Mouse (Mus musculus): ENCODE data around the gene Chd8. TPM values are rescaled to one million over a fixed set of nuclear protein-coding genes. Genes with fewer than 3 reads are reported as not detected.

Chd8 gene
- polyA plus RNA-seq, 1 experiment from 2014 or later, result 56.5 TPM

- Histone ChIP-seq H3K27me3 (no peaks in the 10 kb centered on the region), H3K36me3 (no peaks in the 10 kb centered on the region), H3K27ac (peak overlapping the region; percentile 95), H3K9ac (peak overlapping the region; percentile 88), H3K4me3 (peak overlapping the region; percentile 92), H3K9me3 (no peaks in the 10 kb centered on the region), H3K4me1 (peaks cover 6% of the 10 kb centered on the region), H3K4me2 (replicated peaks) (peak overlapping the region; percentile 79)
- no peak for ATAC-seq (ENCODE audit: insufficient number of reproducible peaks, insufficient read depth, low FRiP score, low TSS enrichment)
- 9% methylated on average over 18 of the region's 18 CpGs for WGBS
Observed at GRCm38 (mm10) chr14:52256311-52257175, 1.0 kb downstream of the Chd8 start.

GRCm38 (mm10) chr14:52246129-52246528, 11.5 kb downstream of the Chd8 start:
- ATAC-seq (ENCODE audit: insufficient number of reproducible peaks, insufficient read depth, low FRiP score, low TSS enrichment), result no peak
- Histone ChIP-seq H3K27ac (no peak overlapping the region), H3K27me3 (no peaks in the 10 kb centered on the region), H3K36me3 (peaks cover under 1% of the 10 kb centered on the region; the same call in 1 of the 2 replicates), H3K4me3 (no peak overlapping the region), H3K4me1 (peaks cover 5% of the 10 kb centered on the region; the same call in 1 of the 2 replicates), H3K9me3 (no peaks in the 10 kb centered on the region), H3K4me2 (replicated peaks) (no peak overlapping the region), H3K9ac (no peak overlapping the region)
- 81% methylated on average over 4 of the region's 4 CpGs for WGBS

- H3K4me2 ChIP-seq (replicated peaks), result peak overlapping the region; percentile 71
- peak overlapping the region; percentile 73; the same call in 1 of the 2 replicates for H3K27ac ChIP-seq
- H3K4me1 ChIP-seq, result peaks cover 5% of the 10 kb centered on the region; the same call in 1 of the 2 replicates
- H3K9ac ChIP-seq, result peak overlapping the region; percentile 80
- peak overlapping the region; percentile 78 for H3K4me3 ChIP-seq
- H3K9me3 ChIP-seq, result no peaks in the 10 kb centered on the region
- 12% methylated on average over 7 of the region's 7 CpGs for WGBS
- H3K27me3 ChIP-seq, result no peaks in the 10 kb centered on the region
- peak; percentile 76; the same call in 1 of the 2 replicates for ATAC-seq (ENCODE audit: insufficient number of reproducible peaks, insufficient read depth, low FRiP score, low TSS enrichment)
- H3K36me3 ChIP-seq, result peaks cover 4% of the 10 kb centered on the region; the same call in 1 of the 2 replicates
Observed at GRCm38 (mm10) chr14:52244690-52245042, 12.9 kb downstream of the Chd8 start.

- peak; percentile 97 for ATAC-seq (ENCODE audit: insufficient number of reproducible peaks, insufficient read depth, low FRiP score, low TSS enrichment)
- under 1% methylated on average over 32 of the region's 32 CpGs for WGBS
- Histone ChIP-seq H3K9me3 (no peaks in the 10 kb centered on the region), H3K27ac (peak overlapping the region; percentile 73), H3K36me3 (peaks cover 5% of the 10 kb centered on the region; the same call in 1 of the 2 replicates), H3K4me2 (replicated peaks) (peak overlapping the region; percentile 71), H3K27me3 (no peaks in the 10 kb centered on the region), H3K9ac (peak overlapping the region; percentile 80), H3K4me1 (peaks cover 5% of the 10 kb centered on the region; the same call in 1 of the 2 replicates), H3K4me3 (peak overlapping the region; percentile 78)
Observed at GRCm38 (mm10) chr14:52244041-52244689, 13.4 kb downstream of the Chd8 start.

GRCm38 (mm10) chr14:52236216-52236615, 21.4 kb downstream of the Chd8 start:
- WGBS, result 98% methylated on average over 1 of the region's 1 CpGs
- H3K27ac ChIP-seq, result no peak overlapping the region
- peaks cover 65% of the 10 kb centered on the region for H3K36me3 ChIP-seq
- no peak overlapping the region for H3K9ac ChIP-seq
- H3K4me1 ChIP-seq, result no peaks in the 10 kb centered on the region
- H3K4me3 ChIP-seq, result no peak overlapping the region
- no peaks in the 10 kb centered on the region for H3K9me3 ChIP-seq
- no peak overlapping the region for H3K4me2 ChIP-seq (replicated peaks)
- ATAC-seq (ENCODE audit: insufficient number of reproducible peaks, insufficient read depth, low FRiP score, low TSS enrichment), result no peak
- no peaks in the 10 kb centered on the region for H3K27me3 ChIP-seq

- Histone ChIP-seq H3K27me3 (no peaks in the 10 kb centered on the region), H3K9me3 (no peaks in the 10 kb centered on the region), H3K4me3 (no peak overlapping the region), H3K9ac (no peak overlapping the region), H3K4me1 (no peaks in the 10 kb centered on the region), H3K4me2 (replicated peaks) (no peak overlapping the region), H3K36me3 (peaks cover 72% of the 10 kb centered on the region), H3K27ac (no peak overlapping the region)
- WGBS, result 93% methylated on average over 7 of the region's 7 CpGs
- ATAC-seq (ENCODE audit: insufficient number of reproducible peaks, insufficient read depth, low FRiP score, low TSS enrichment), result no peak
Observed at GRCm38 (mm10) chr14:52235165-52235564, 22.4 kb downstream of the Chd8 start.

- no peak for ATAC-seq (ENCODE audit: insufficient number of reproducible peaks, insufficient read depth, low FRiP score, low TSS enrichment)
- 95% methylated on average over 6 of the region's 6 CpGs for WGBS
- Histone ChIP-seq H3K9me3 (no peaks in the 10 kb centered on the region), H3K27me3 (no peaks in the 10 kb centered on the region), H3K4me1 (no peaks in the 10 kb centered on the region), H3K4me2 (replicated peaks) (no peak overlapping the region), H3K36me3 (peaks cover 89% of the 10 kb centered on the region), H3K4me3 (no peak overlapping the region), H3K9ac (no peak overlapping the region), H3K27ac (no peak overlapping the region)
Observed at GRCm38 (mm10) chr14:52232249-52232648, 25.3 kb downstream of the Chd8 start.

GRCm38 (mm10) chr14:52225972-52226371, 31.6 kb downstream of the Chd8 start:
- no peak for ATAC-seq (ENCODE audit: insufficient number of reproducible peaks, insufficient read depth, low FRiP score, low TSS enrichment)
- no peaks in the 10 kb centered on the region for H3K27me3 ChIP-seq
- H3K4me3 ChIP-seq, result no peak overlapping the region
- H3K4me2 ChIP-seq (replicated peaks), result no peak overlapping the region
- H3K36me3 ChIP-seq, result peaks cover 81% of the 10 kb centered on the region
- 91% methylated on average over 2 of the region's 2 CpGs for WGBS
- no peak overlapping the region for H3K27ac ChIP-seq
- H3K9ac ChIP-seq, result no peak overlapping the region
- no peaks in the 10 kb centered on the region for H3K4me1 ChIP-seq
- no peaks in the 10 kb centered on the region for H3K9me3 ChIP-seq

GRCm38 (mm10) chr14:52217261-52217660, 40.3 kb downstream of the Chd8 start:
- 98% methylated on average over 5 of the region's 5 CpGs for WGBS
- Histone ChIP-seq H3K36me3 (peaks cover 85% of the 10 kb centered on the region), H3K4me3 (no peak overlapping the region), H3K9ac (no peak overlapping the region), H3K9me3 (no peaks in the 10 kb centered on the region), H3K27ac (no peak overlapping the region), H3K27me3 (no peaks in the 10 kb centered on the region), H3K4me2 (replicated peaks) (no peak overlapping the region), H3K4me1 (no peaks in the 10 kb centered on the region)
- no peak for ATAC-seq (ENCODE audit: insufficient number of reproducible peaks, insufficient read depth, low FRiP score, low TSS enrichment)

- Histone ChIP-seq H3K9ac (no peak overlapping the region), H3K4me3 (no peak overlapping the region), H3K4me2 (replicated peaks) (no peak overlapping the region), H3K4me1 (peaks cover 17% of the 10 kb centered on the region; the same call in 1 of the 2 replicates), H3K27ac (no peak overlapping the region), H3K36me3 (peaks cover 38% of the 10 kb centered on the region), H3K9me3 (no peaks in the 10 kb centered on the region), H3K27me3 (no peaks in the 10 kb centered on the region)
- 93% methylated on average over 4 of the region's 4 CpGs for WGBS
- no peak for ATAC-seq (ENCODE audit: insufficient number of reproducible peaks, insufficient read depth, low FRiP score, low TSS enrichment)
Observed at GRCm38 (mm10) chr14:52199412-52199811, 58.2 kb downstream of the Chd8 start.

- 10% methylated on average over 3 of the region's 3 CpGs for WGBS
- peak overlapping the region; percentile 99; the same call in 1 of the 2 replicates for H3K9ac ChIP-seq
- peak overlapping the region; percentile 67 for H3K4me2 ChIP-seq (replicated peaks)
- H3K27ac ChIP-seq, result no peak overlapping the region
- H3K27me3 ChIP-seq, result no peaks in the 10 kb centered on the region
- peaks cover 31% of the 10 kb centered on the region for H3K36me3 ChIP-seq
- peak overlapping the region; percentile 97 for H3K4me3 ChIP-seq
- H3K4me1 ChIP-seq, result peaks cover 17% of the 10 kb centered on the region; the same call in 1 of the 2 replicates
- no peaks in the 10 kb centered on the region for H3K9me3 ChIP-seq
- ATAC-seq (ENCODE audit: insufficient number of reproducible peaks, insufficient read depth, low FRiP score, low TSS enrichment), result no peak
Observed at GRCm38 (mm10) chr14:52198141-52198540, 59.4 kb downstream of the Chd8 start.

Measured in embryonic facial prominence, embryonic 12.5 days (tissue).